Mouse (Mus musculus): ENCODE results near the gene Sh3bgrl. TPM values are rescaled to one million over a fixed set of nuclear protein-coding genes. Genes with fewer than 3 reads are reported as not detected.

Sh3bgrl gene
- polyA plus RNA-seq, 1 experiment from 2014 or later, result 47.5 TPM

DNA sequence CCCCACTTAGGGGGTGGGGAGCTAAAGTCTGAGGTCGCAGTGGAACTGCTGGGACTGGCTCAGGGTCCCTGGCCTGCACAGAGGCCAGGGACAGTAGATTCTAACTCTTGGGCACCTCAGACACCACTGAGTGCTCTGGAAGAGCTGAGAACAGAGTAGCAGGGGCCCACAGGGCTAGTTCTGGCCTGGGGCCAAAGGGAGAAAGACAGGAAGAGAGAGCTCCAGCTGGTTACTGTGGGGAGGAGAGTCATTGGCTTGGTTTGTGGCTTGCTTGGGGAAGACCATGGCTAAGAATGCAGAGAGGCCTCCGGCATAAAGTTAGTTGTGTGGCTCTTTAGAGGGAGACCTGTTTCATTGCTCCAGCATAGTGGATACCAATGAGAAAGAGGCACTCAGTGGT lies 79.9 kb downstream of the Sh3bgrl start:
- no peaks in the 10 kb centered on the region for H3K27me3 ChIP-seq
- 47% methylated on average over 2 of the region's 2 CpGs for WGBS (ENCODE audit: insufficient replicate concordance)
- H3K4me1 ChIP-seq (replicated peaks), result no peaks in the 10 kb centered on the region
- no peak overlapping the region for H3K4me3 ChIP-seq (replicated peaks)
- no peaks in the 10 kb centered on the region for H3K36me3 ChIP-seq (replicated peaks)
- H3K9me3 ChIP-seq (replicated peaks), result no peaks in the 10 kb centered on the region
- H3K9ac ChIP-seq, result no peak overlapping the region
- no peak for ATAC-seq (ENCODE audit: insufficient read depth)
- H3K4me2 ChIP-seq, result no peak overlapping the region
- no peak overlapping the region for H3K27ac ChIP-seq (replicated peaks)

DNA sequence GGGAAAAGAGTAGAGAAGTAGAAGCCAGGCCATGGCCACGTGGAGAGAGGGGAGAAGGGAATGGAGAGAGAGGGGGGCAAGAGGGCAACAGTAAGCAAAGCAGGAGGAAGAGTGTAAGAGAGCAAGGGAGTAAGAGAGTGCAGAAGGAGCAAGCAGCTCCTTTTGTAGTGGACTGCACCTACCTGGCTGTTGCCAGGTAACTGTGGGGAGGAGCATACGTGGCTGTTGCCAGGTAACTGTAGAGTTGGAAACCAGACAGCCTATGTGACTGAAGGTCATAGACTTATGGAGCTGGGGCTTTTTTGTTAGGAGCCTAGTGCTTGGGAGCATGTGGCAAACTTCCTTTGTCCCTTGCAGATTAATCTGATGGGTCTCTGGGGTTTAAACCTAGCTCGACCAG lies 80.3 kb downstream of the Sh3bgrl start:
- Histone ChIP-seq H3K9ac (no peak overlapping the region), H3K9me3 (replicated peaks) (no peaks in the 10 kb centered on the region), H3K4me1 (replicated peaks) (no peaks in the 10 kb centered on the region), H3K36me3 (replicated peaks) (no peaks in the 10 kb centered on the region), H3K27ac (replicated peaks) (no peak overlapping the region), H3K4me2 (no peak overlapping the region), H3K27me3 (no peaks in the 10 kb centered on the region), H3K4me3 (replicated peaks) (no peak overlapping the region)
- WGBS (ENCODE audit: insufficient replicate concordance), result 32% methylated on average over 3 of the region's 3 CpGs
- ATAC-seq (ENCODE audit: insufficient read depth), result no peak

DNA sequence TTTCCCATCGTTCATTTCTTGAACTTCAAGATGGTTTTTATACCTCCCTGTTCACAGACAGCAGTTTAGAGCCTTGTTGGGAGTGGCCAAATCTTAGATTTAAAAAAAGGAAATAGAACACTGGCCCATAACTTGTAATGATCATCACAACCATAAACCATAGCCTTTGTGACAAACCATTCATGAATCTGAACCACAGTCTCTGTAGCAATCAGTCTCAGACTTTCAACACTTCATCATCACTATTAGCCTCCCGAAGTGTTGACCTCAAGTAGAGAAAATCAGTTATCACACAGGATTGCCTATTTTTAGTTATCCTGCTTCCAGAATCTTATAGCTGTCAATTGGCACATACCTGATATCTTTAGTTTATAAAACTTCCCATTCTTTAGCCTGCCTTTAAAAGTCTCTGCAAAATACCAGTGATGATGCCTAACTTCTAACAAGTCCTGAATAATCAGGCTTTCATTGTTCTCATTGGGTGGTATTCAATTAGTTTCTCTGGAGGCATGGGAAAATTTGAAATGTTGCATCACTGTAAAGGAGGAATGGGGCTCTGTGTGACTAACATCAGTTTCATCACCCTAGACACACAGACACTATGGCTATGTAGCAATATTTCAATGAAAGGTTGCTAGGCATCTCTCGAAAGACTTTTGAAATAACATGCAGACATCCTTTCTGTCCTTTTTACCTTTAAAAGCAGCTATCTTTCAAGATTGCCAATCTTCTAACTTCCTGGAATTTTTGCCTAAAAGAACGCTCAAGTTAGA lies 89.7 kb downstream of the Sh3bgrl start:
- no peaks in the 10 kb centered on the region for H3K4me1 ChIP-seq (replicated peaks)
- no peaks in the 10 kb centered on the region for H3K36me3 ChIP-seq (replicated peaks)
- no peak for ATAC-seq (ENCODE audit: insufficient read depth)
- H3K9me3 ChIP-seq (replicated peaks), result no peaks in the 10 kb centered on the region
- H3K4me3 ChIP-seq (replicated peaks), result no peak overlapping the region
- no peak overlapping the region for H3K9ac ChIP-seq
- H3K4me2 ChIP-seq, result no peak overlapping the region
- H3K27ac ChIP-seq (replicated peaks), result no peak overlapping the region
- WGBS (ENCODE audit: insufficient replicate concordance), result 54% methylated on average over 4 of the region's 4 CpGs
- no peaks in the 10 kb centered on the region for H3K27me3 ChIP-seq

DNA sequence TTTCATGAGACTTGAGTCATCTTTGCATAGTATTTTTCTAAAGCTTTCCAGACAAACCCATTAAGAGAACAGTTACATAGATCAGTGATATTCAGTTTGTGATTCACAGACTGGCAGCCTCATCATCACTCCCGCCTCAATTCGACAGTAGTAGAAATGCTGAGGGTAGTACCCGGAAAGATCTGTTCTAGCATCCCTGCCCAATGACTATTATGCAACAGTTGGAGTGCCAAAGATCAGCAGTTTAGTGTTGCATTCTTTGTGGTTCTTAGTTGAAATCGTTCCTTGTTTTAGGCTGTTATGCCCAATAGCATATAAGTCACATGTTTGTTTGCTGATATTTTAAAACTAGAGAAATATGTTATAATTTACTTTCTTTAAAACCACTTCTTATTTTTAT lies 94.4 kb downstream of the Sh3bgrl start:
- Histone ChIP-seq H3K4me3 (replicated peaks) (no peak overlapping the region), H3K9me3 (replicated peaks) (no peaks in the 10 kb centered on the region), H3K27me3 (no peaks in the 10 kb centered on the region), H3K4me2 (no peak overlapping the region), H3K9ac (no peak overlapping the region), H3K36me3 (replicated peaks) (no peaks in the 10 kb centered on the region), H3K4me1 (replicated peaks) (no peaks in the 10 kb centered on the region), H3K27ac (replicated peaks) (no peak overlapping the region)
- WGBS (ENCODE audit: insufficient replicate concordance), result 64% methylated on average over 4 of the region's 4 CpGs
- no peak for ATAC-seq (ENCODE audit: insufficient read depth)

DNA sequence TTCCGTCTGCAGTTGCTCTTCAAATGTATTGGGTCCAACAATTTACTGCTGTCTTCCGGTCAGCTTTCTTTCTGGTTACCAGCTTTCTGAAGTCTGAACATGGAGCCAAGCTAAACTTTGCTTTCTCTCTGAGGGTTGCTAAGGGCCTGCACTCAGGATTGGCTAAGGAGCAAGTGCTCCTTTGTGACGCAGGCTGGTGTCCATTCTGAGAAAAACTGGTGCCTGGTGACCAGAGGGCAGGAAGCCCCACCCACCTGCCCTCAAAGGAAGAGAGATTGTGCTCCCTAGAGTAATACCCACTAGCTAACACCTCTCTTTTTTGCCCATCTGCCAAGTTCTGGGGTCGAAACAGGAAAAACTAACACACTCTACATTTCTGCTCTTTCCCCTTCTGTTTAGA lies 95.8 kb downstream of the Sh3bgrl start:
- H3K4me3 ChIP-seq (replicated peaks), result no peak overlapping the region
- H3K9ac ChIP-seq, result no peak overlapping the region
- H3K4me2 ChIP-seq, result no peak overlapping the region
- no peaks in the 10 kb centered on the region for H3K27me3 ChIP-seq
- no peaks in the 10 kb centered on the region for H3K4me1 ChIP-seq (replicated peaks)
- peak; percentile 51; the same call in 1 of the 2 replicates for ATAC-seq (ENCODE audit: insufficient read depth)
- H3K36me3 ChIP-seq (replicated peaks), result no peaks in the 10 kb centered on the region
- 51% methylated on average over 4 of the region's 4 CpGs for WGBS (ENCODE audit: insufficient replicate concordance)
- no peak overlapping the region for H3K27ac ChIP-seq (replicated peaks)
- no peaks in the 10 kb centered on the region for H3K9me3 ChIP-seq (replicated peaks)

DNA sequence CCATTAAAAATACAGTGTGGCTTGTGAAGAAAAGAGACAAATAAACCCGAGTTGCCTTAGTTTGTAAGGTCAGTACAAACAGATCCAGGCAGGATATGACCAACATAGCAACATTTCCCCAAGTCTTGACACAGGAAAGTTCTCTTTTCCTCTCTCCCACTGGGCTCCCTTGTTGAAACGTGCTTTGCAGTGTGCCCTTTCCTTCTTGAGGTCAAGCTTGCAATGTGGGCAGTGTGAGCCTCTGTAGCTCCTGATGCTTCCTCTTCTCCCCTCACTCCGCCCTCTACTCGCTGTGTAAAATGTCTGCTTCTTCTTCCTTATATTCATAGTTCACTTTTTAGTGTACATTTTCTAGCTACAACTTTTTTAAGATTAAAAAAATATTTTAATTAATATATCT lies 96.3 kb downstream of the Sh3bgrl start:
- Histone ChIP-seq H3K4me1 (replicated peaks) (no peaks in the 10 kb centered on the region), H3K9ac (no peak overlapping the region), H3K27me3 (no peaks in the 10 kb centered on the region), H3K4me3 (replicated peaks) (no peak overlapping the region), H3K27ac (replicated peaks) (no peak overlapping the region), H3K9me3 (replicated peaks) (no peaks in the 10 kb centered on the region), H3K36me3 (replicated peaks) (no peaks in the 10 kb centered on the region), H3K4me2 (no peak overlapping the region)
- WGBS (ENCODE audit: insufficient replicate concordance), result 24% methylated on average over 4 of the region's 4 CpGs
- peak; percentile 52; the same call in 1 of the 2 replicates for ATAC-seq (ENCODE audit: insufficient read depth)

DNA sequence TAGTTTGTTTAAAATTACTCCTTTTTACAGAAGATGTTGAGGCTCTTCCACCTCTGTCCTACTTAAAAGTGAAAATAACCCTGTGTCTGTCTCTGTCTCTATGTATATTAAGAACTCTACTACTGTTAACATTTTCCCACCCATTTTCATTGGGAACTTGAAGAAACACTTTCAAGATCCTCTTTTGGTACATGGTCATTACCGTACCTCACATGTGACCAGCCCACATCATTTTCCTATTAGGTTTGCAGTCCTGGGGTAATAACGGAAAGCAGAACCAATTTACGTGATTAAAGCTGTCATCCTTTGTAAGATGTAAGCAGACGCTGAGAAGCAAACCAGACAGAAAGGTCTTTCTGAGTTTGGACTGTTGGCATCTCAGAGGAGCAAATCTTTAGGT lies 101.3 kb downstream of the Sh3bgrl start, which contains the start of gene Gm6377:
TSS of gene Gm6377 (plus strand) at position 289 of the 400 bp plus-strand sequence.
- ATAC-seq (ENCODE audit: insufficient read depth), result no peak

DNA sequence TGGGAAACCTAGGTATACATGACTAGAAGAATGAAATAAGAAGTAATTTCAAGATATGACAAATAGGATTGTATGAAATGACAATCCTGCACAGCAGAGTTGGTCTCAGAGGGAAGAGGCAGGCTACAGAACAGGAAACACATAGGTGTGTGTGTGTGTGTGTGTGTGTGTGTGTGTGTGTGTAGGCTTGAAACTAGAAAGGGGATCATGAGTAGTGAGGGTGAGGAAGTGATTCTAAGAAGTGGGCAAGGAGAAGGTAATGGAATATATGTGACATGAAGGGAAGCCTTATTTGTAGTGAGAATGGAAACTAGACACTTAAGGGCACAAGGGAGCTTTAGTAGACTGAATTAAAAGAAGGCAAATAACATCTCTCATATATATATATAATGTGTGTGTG lies 112.7 kb downstream of the Sh3bgrl start:
- no peaks in the 10 kb centered on the region for H3K4me1 ChIP-seq (replicated peaks)
- ATAC-seq (ENCODE audit: insufficient read depth), result no peak
- H3K4me3 ChIP-seq (replicated peaks), result no peak overlapping the region

More for the DNA sequence above, 101.3 kb downstream of the Sh3bgrl start, which contains the start of gene Gm6377:
- H3K9me3 ChIP-seq (replicated peaks), result no peaks in the 10 kb centered on the region
- H3K27me3 ChIP-seq, result no peaks in the 10 kb centered on the region
- H3K27ac ChIP-seq (replicated peaks), result no peak within 1 kb of the TSS
- H3K4me3 ChIP-seq (replicated peaks), result no peak within 1 kb of the TSS
- H3K4me2 ChIP-seq, result no peak within 1 kb of the TSS
- no peak within 1 kb of the TSS for H3K9ac ChIP-seq
- no peaks in the 10 kb centered on the region for H3K36me3 ChIP-seq (replicated peaks)
- H3K4me1 ChIP-seq (replicated peaks), result no peaks in the 10 kb centered on the region
- 57% methylated on average over 4 of the region's 4 CpGs for WGBS (ENCODE audit: insufficient replicate concordance)

DNA sequence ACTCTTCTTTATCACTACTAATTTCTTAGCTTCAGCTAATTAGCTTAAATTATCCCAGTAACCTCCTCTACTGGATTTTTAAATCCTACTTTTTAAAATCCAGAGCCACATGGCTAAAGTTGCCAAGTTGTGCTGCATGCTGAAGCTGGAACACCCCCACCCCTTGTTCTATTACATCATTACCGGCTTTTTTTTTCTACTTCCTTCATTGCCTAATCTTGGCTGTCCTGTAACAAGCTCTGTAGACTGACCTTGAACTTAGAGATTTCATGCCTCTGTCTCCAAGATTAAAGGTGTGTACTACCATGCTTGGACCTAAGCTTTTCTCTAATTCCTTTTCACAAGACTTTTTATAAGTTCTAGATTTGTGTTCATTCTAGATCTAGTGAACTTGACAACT lies 133.6 kb downstream of the Sh3bgrl start:
- 85% methylated on average over 1 of the region's 1 CpGs for WGBS (ENCODE audit: insufficient replicate concordance)

More for the DNA sequence above, 112.7 kb downstream of the Sh3bgrl start:
- H3K27ac ChIP-seq (replicated peaks), result no peak overlapping the region
- H3K9me3 ChIP-seq (replicated peaks), result no peaks in the 10 kb centered on the region
- H3K4me2 ChIP-seq, result no peak overlapping the region
- no peak overlapping the region for H3K9ac ChIP-seq
- H3K27me3 ChIP-seq, result no peaks in the 10 kb centered on the region
- H3K36me3 ChIP-seq (replicated peaks), result no peaks in the 10 kb centered on the region

DNA sequence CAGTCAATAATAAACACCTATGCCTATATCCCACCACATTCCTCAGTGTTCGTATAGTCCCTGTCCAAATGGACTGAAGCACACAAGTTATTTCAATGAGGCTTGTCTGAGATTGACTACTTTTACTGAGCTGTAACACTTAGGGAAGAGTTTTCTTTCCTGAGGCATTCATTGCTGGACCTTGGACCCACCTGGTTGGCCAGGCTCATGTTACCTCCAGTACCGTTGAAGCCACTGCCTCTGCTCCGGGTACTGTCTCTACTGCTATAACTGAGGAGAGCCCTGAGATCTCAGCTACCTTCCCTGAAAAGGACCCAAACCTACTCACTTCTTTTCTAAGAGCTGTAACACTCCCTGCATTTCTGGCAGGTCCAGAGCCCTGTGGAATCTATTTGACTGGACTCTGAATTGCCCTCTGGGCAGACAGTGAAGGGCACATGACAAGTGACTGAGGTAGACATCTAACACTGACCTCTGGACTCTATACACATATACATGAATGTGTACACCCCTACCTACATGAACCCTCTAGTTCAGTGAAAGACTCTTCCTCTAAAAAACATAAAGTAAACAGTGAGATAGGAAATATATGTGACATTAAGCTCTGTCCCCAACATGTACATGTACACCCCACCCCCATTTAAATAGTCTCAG lies 140.3 kb downstream of the Sh3bgrl start:
- Histone ChIP-seq H3K36me3 (replicated peaks) (no peaks in the 10 kb centered on the region), H3K4me3 (replicated peaks) (no peak overlapping the region), H3K9ac (no peak overlapping the region), H3K4me1 (replicated peaks) (no peaks in the 10 kb centered on the region), H3K4me2 (no peak overlapping the region), H3K27ac (replicated peaks) (no peak overlapping the region), H3K27me3 (no peaks in the 10 kb centered on the region), H3K9me3 (replicated peaks) (no peaks in the 10 kb centered on the region)
- ATAC-seq (ENCODE audit: insufficient read depth), result no peak
- 76% methylated on average over 3 of the region's 3 CpGs for WGBS (ENCODE audit: insufficient replicate concordance)

More for the DNA sequence above, 133.6 kb downstream of the Sh3bgrl start:
- no peaks in the 10 kb centered on the region for H3K27me3 ChIP-seq
- no peak overlapping the region for H3K27ac ChIP-seq (replicated peaks)
- no peak overlapping the region for H3K4me2 ChIP-seq
- H3K36me3 ChIP-seq (replicated peaks), result no peaks in the 10 kb centered on the region
- no peaks in the 10 kb centered on the region for H3K4me1 ChIP-seq (replicated peaks)
- H3K9ac ChIP-seq, result no peak overlapping the region
- H3K9me3 ChIP-seq (replicated peaks), result no peaks in the 10 kb centered on the region
- no peak for ATAC-seq (ENCODE audit: insufficient read depth)
- no peak overlapping the region for H3K4me3 ChIP-seq (replicated peaks)

DNA sequence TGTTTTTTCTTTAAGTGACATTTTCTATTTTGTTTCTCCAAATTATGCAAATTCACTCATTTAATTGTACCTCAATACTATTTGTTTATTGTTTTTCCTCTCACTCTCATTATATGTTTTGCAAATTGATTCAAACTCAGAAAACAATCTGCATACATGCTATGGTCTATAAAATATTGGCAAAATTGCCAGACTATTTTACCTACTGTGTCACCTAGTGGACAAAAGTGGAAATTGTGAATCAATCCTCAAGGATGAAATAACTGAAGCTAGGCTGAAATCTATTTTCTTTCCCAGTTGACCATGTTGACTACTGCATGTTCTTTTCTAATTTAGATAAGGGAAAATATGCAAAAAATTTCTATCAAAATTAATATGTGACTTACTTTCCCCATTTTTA lies 143.0 kb downstream of the Sh3bgrl start:
- Histone ChIP-seq H3K4me2 (no peak overlapping the region), H3K9me3 (replicated peaks) (no peaks in the 10 kb centered on the region), H3K4me1 (replicated peaks) (no peaks in the 10 kb centered on the region), H3K36me3 (replicated peaks) (no peaks in the 10 kb centered on the region), H3K27ac (replicated peaks) (no peak overlapping the region), H3K4me3 (replicated peaks) (no peak overlapping the region), H3K27me3 (no peaks in the 10 kb centered on the region), H3K9ac (no peak overlapping the region)
- no peak for ATAC-seq (ENCODE audit: insufficient read depth)

All from liver, embryonic 15.5 days (tissue).